Mouse (Mus musculus) liver, embryonic 11.5 days (tissue): ENCODE data around the gene Wars2. TPM values are rescaled to one million over a fixed set of nuclear protein-coding genes. Genes with fewer than 3 reads are reported as not detected.

Experiments used
- ATAC-seq: fragments of 200-750 bp; cut with Nextera tagmentation; replicated peaks from 2 replicates; pipeline ENCODE4 v1.8.0; 2017; ENCODE audit warnings: moderate number of reproducible peaks, mild to moderate bottlenecking, moderate TSS enrichment, moderate library complexity; ENCODE audit not compliant: low FRiP score
- DNase-seq: peaks from one replicate; pipeline ENCODE4 v3.0.0-alpha.2; 2017; ENCODE audit warnings: low spot score
- H3K27ac ChIP-seq: fragments of 300-500 bp; sonication (generic); 2 replicates; pipeline ENCODE4 v1.5.1; 2014; ENCODE audit warnings: mild to moderate bottlenecking, low read depth, low read length, control low read depth
- H3K27me3 ChIP-seq: fragments of 300-500 bp; sonication (generic); replicated peaks from 2 replicates; pipeline ENCODE4 v1.6.1; 2014; ENCODE audit warnings: low read length, mixed read lengths; ENCODE audit not compliant: control insufficient read depth, insufficient read depth
- H3K36me3 ChIP-seq: fragments of 300-500 bp; sonication (generic); 2 replicates; pipeline ENCODE4 v1.6.1; 2014; ENCODE audit warnings: mild to moderate bottlenecking, low read length, moderate library complexity, mixed read lengths; ENCODE audit not compliant: control insufficient read depth, insufficient read depth
- H3K4me1 ChIP-seq: fragments of 300-500 bp; sonication (generic); replicated peaks from 2 replicates; pipeline ENCODE4 v1.6.1; 2014; ENCODE audit warnings: low read length, mixed read lengths; ENCODE audit not compliant: control insufficient read depth, insufficient read depth
- H3K4me2 ChIP-seq: fragments of 300-500 bp; sonication (generic); 2 replicates; pipeline ENCODE4 v1.6.1; 2014; ENCODE audit warnings: mild to moderate bottlenecking, control low read depth, moderate library complexity
- H3K4me3 ChIP-seq: fragments of 300-500 bp; sonication (generic); 2 replicates; pipeline ENCODE4 v1.5.1; 2014; ENCODE audit warnings: low read depth, low read length, control low read depth
- H3K9ac ChIP-seq: fragments of 300-500 bp; sonication (generic); 2 replicates; pipeline ENCODE4 v1.6.1; 2014; ENCODE audit warnings: low read depth, low read length, control low read depth
- H3K9me3 ChIP-seq: fragments of 300-500 bp; sonication (generic); 2 replicates; pipeline ENCODE4 v1.6.1; 2016; ENCODE audit warnings: low read length, inconsistent platforms, mixed read lengths; ENCODE audit not compliant: control insufficient read depth
- WGBS: fragments of 180-500 bp; shearing (Covaris S2); extraction: QIAGEN DNeasy Blood & Tissue Kit; methylation state at CpG from one replicate; pipeline ENCODE4 v1.1.7; 2014; 5-methylcytosine and 5-hydroxymethylcytosine counted together
- polyA plus RNA-seq: library from polyadenylated mRNA; unstranded; fragments of >200 nt; fragmentation: Nextera tagmentation; extraction: Ambion mirVana; gene quantifications from 2 replicates; pipeline ENCODE4 v1.2.1, GENCODE M21; 2014

The Wars2 gene
- polyA plus RNA-seq, 1 experiment from 2014 or later, result 6.9 TPM

GRCm38 (mm10) chr3:99227807-99228206, 86.9 kb downstream of the Wars2 start:
- WGBS, result 83% methylated on average over 2 of the region's 2 CpGs
- Histone ChIP-seq H3K4me1 (no peaks in the 10 kb centered on the region), H3K9me3 (no peaks in the 10 kb centered on the region), H3K27ac (no peak overlapping the region), H3K9ac (no peak overlapping the region), H3K4me2 (no peak overlapping the region), H3K36me3 (no peaks in the 10 kb centered on the region), H3K4me3 (no peak overlapping the region), H3K27me3 (peaks cover 3% of the 10 kb centered on the region)
- DNase-seq (no peak), ATAC-seq (no peak)

GRCm38 (mm10) chr3:99233393-99234318, 92.8 kb downstream of the Wars2 start:
- 8% methylated on average over 20 of the region's 20 CpGs for WGBS

GRCm38 (mm10) chr3:99234319-99234869, 93.5 kb downstream of the Wars2 start:
- peaks cover 64% of the 10 kb centered on the region for H3K27me3 ChIP-seq
- H3K4me2 ChIP-seq, result peak overlapping the region; percentile 51
- 7% methylated on average over 17 of the region's 17 CpGs for WGBS
- H3K4me1 ChIP-seq, result no peaks in the 10 kb centered on the region
- DNase-seq, result no peak
- H3K9ac ChIP-seq, result no peak overlapping the region
- 0 out of 2 replicates have a peak overlapping the region, but pooled peaks have one; percentile 8 for H3K4me3 ChIP-seq
- ATAC-seq, result no peak
- no peak overlapping the region for H3K27ac ChIP-seq
- no peaks in the 10 kb centered on the region for H3K36me3 ChIP-seq
- H3K9me3 ChIP-seq, result no peaks in the 10 kb centered on the region

More at GRCm38 (mm10) chr3:99233393-99234318, 92.8 kb downstream of the Wars2 start:
- H3K4me3 ChIP-seq, result 0 out of 2 replicates have a peak overlapping the region, but pooled peaks have one; percentile 8
- H3K36me3 ChIP-seq, result no peaks in the 10 kb centered on the region
- H3K9me3 ChIP-seq, result no peaks in the 10 kb centered on the region
- 0 out of 2 replicates have a peak, but pooled peaks have one; percentile 23 for ATAC-seq
- no peak overlapping the region for H3K9ac ChIP-seq
- DNase-seq, result no peak
- H3K27ac ChIP-seq, result no peak overlapping the region
- H3K4me1 ChIP-seq, result no peaks in the 10 kb centered on the region
- H3K4me2 ChIP-seq, result peak overlapping the region; percentile 51
- H3K27me3 ChIP-seq, result peaks cover 56% of the 10 kb centered on the region

- peaks cover 72% of the 10 kb centered on the region for H3K27me3 ChIP-seq
- no peaks in the 10 kb centered on the region for H3K9me3 ChIP-seq
- WGBS, result 4% methylated on average over 23 of the region's 23 CpGs
- no peaks in the 10 kb centered on the region for H3K4me1 ChIP-seq
- ATAC-seq, result no peak
- H3K9ac ChIP-seq, result no peak overlapping the region
- H3K4me2 ChIP-seq, result no peak overlapping the region
- no peak for DNase-seq
- no peak overlapping the region for H3K27ac ChIP-seq
- H3K36me3 ChIP-seq, result no peaks in the 10 kb centered on the region
- no peak overlapping the region for H3K4me3 ChIP-seq
Observed at GRCm38 (mm10) chr3:99235116-99235803, 94.4 kb downstream of the Wars2 start.

- no peaks in the 10 kb centered on the region for H3K4me1 ChIP-seq
- no peak overlapping the region for H3K4me3 ChIP-seq
- H3K4me2 ChIP-seq, result no peak overlapping the region
- H3K27ac ChIP-seq, result no peak overlapping the region
- no peak overlapping the region for H3K9ac ChIP-seq
- 4% methylated on average over 18 of the region's 18 CpGs for WGBS
- no peaks in the 10 kb centered on the region for H3K9me3 ChIP-seq
- no peaks in the 10 kb centered on the region for H3K36me3 ChIP-seq
- peaks cover 81% of the 10 kb centered on the region for H3K27me3 ChIP-seq
- DNase-seq (no peak), ATAC-seq (no peak)
Observed at GRCm38 (mm10) chr3:99235804-99236755, 95.2 kb downstream of the Wars2 start.

- Histone ChIP-seq H3K27me3 (peaks cover 96% of the 10 kb centered on the region), H3K4me3 (no peak overlapping the region), H3K9ac (no peak overlapping the region), H3K9me3 (no peaks in the 10 kb centered on the region), H3K4me2 (no peak overlapping the region), H3K27ac (no peak overlapping the region), H3K36me3 (no peaks in the 10 kb centered on the region), H3K4me1 (no peaks in the 10 kb centered on the region)
- ATAC-seq, result no peak
- DNase-seq, result no peak
- 0% methylated on average over 1 of the region's 1 CpGs for WGBS
Observed at GRCm38 (mm10) chr3:99238691-99239090, 97.8 kb downstream of the Wars2 start.

- DNase-seq (no peak), ATAC-seq (no peak)
- Histone ChIP-seq H3K36me3 (no peaks in the 10 kb centered on the region), H3K4me1 (no peaks in the 10 kb centered on the region), H3K4me2 (no peak overlapping the region), H3K27ac (no peak overlapping the region), H3K9ac (no peak overlapping the region), H3K9me3 (no peaks in the 10 kb centered on the region), H3K27me3 (peaks cover 96% of the 10 kb centered on the region), H3K4me3 (no peak overlapping the region)
- 2% methylated on average over 20 of the region's 20 CpGs for WGBS
Observed at GRCm38 (mm10) chr3:99239301-99240045, 98.6 kb downstream of the Wars2 start.
